Mouse (Mus musculus): ENCODE data around the gene Arhgap45. TPM values are rescaled to one million over a fixed set of nuclear protein-coding genes. Genes with fewer than 3 reads are reported as not detected.

Arhgap45 gene
- total and polyA plus RNA-seq, 3 experiments = 3.5 to 16.6 (median 5.1) TPM

- Histone ChIP-seq H3K4me1 (ENCODE audit: control insufficient read depth, insufficient read depth, low read length) (no peaks in the 10 kb centered on the region), H3K36me3 (ENCODE audit: control insufficient read depth, insufficient read depth, low read length) (no peaks in the 10 kb centered on the region), H3K27ac (no peak overlapping the region), H3K79me2 (replicated peaks; ENCODE audit: control insufficient read depth, insufficient read depth, low read length) (no peaks in the 10 kb centered on the region), H3K27me3 (ENCODE audit: control insufficient read depth, insufficient read depth, low read length) (peaks cover 7% of the 10 kb centered on the region), H3K9ac (ENCODE audit: low read depth, low read length) (no peak overlapping the region), H3K4me3 (no peak overlapping the region)
- TF ChIP-seq POLR2A (IDR thresholded peaks at IDR 0.05; ENCODE audit: insufficient read depth, low read depth, low read length) = no peak
- TF ChIP-seq CTCF (IDR thresholded peaks at IDR 0.05) = no peak
- TF ChIP-seq EP300 (IDR thresholded peaks at IDR 0.05; ENCODE audit: insufficient read depth, low read depth, low read length) = no peak
- intact Hi-C loops (cut with DNase I) = no loop called here
- WGBS = 25% methylated on average over 14 of the region's 14 CpGs
- DNase-seq = peak in 1 of 2 experiments; percentile 48
These were observed 43.6 kb upstream of the Arhgap45 start for GRCm38 (mm10) chr10:79972831-79973230.

GRCm38 (mm10) chr10:79974087-79974486 lies 42.4 kb upstream of the Arhgap45 start:
- 87% methylated on average over 21 of the region's 21 CpGs for WGBS
- TF ChIP-seq POLR2A (IDR thresholded peaks at IDR 0.05; ENCODE audit: insufficient read depth, low read depth, low read length) (no peak), EP300 (IDR thresholded peaks at IDR 0.05; ENCODE audit: insufficient read depth, low read depth, low read length) (no peak), CTCF (IDR thresholded peaks at IDR 0.05) (no peak)
- DNase-seq = no peak
- Histone ChIP-seq H3K4me3 (no peak overlapping the region), H3K79me2 (replicated peaks; ENCODE audit: control insufficient read depth, insufficient read depth, low read length) (no peaks in the 10 kb centered on the region), H3K4me1 (ENCODE audit: control insufficient read depth, insufficient read depth, low read length) (no peaks in the 10 kb centered on the region), H3K36me3 (ENCODE audit: control insufficient read depth, insufficient read depth, low read length) (no peaks in the 10 kb centered on the region), H3K9ac (ENCODE audit: low read depth, low read length) (no peak overlapping the region), H3K27ac (no peak overlapping the region), H3K27me3 (ENCODE audit: control insufficient read depth, insufficient read depth, low read length) (peaks cover 7% of the 10 kb centered on the region)
- intact Hi-C loops (cut with DNase I) = no loop called here

GRCm38 (mm10) chr10:79974668-79975067 lies 41.8 kb upstream of the Arhgap45 start:
- no peak overlapping the region for H3K9ac ChIP-seq (ENCODE audit: low read depth, low read length)
- WGBS = 83% methylated on average over 8 of the region's 8 CpGs
- H3K27ac ChIP-seq = no peak overlapping the region
- H3K27me3 ChIP-seq (ENCODE audit: control insufficient read depth, insufficient read depth, low read length) = peaks cover 7% of the 10 kb centered on the region
- intact Hi-C loops (cut with DNase I) = no loop called here
- H3K4me1 ChIP-seq (ENCODE audit: control insufficient read depth, insufficient read depth, low read length) = no peaks in the 10 kb centered on the region
- H3K79me2 ChIP-seq (replicated peaks; ENCODE audit: control insufficient read depth, insufficient read depth, low read length) = no peaks in the 10 kb centered on the region
- no peaks in the 10 kb centered on the region for H3K36me3 ChIP-seq (ENCODE audit: control insufficient read depth, insufficient read depth, low read length)
- TF ChIP-seq EP300 (IDR thresholded peaks at IDR 0.05; ENCODE audit: insufficient read depth, low read depth, low read length) (no peak), POLR2A (IDR thresholded peaks at IDR 0.05; ENCODE audit: insufficient read depth, low read depth, low read length) (no peak), CTCF (IDR thresholded peaks at IDR 0.05) (no peak)
- H3K4me3 ChIP-seq = no peak overlapping the region
- DNase-seq = no peak

GRCm38 (mm10) chr10:79976071-79976721 lies 40.3 kb upstream of the Arhgap45 start:
- H3K4me3 ChIP-seq = no peak overlapping the region
- no peaks in the 10 kb centered on the region for H3K36me3 ChIP-seq (ENCODE audit: control insufficient read depth, insufficient read depth, low read length)
- H3K4me1 ChIP-seq (ENCODE audit: control insufficient read depth, insufficient read depth, low read length) = no peaks in the 10 kb centered on the region; the same call in 1 of the 2 replicates
- intact Hi-C loops (cut with DNase I) = no loop called here
- TF ChIP-seq CTCF (IDR thresholded peaks at IDR 0.05) = no peak
- no peak for TF ChIP-seq EP300 (IDR thresholded peaks at IDR 0.05; ENCODE audit: insufficient read depth, low read depth, low read length)
- TF ChIP-seq POLR2A (IDR thresholded peaks at IDR 0.05; ENCODE audit: insufficient read depth, low read depth, low read length) = no peak
- no peak overlapping the region for H3K27ac ChIP-seq
- H3K9ac ChIP-seq (ENCODE audit: low read depth, low read length) = no peak overlapping the region
- WGBS = 88% methylated on average over 28 of the region's 28 CpGs
- H3K79me2 ChIP-seq (replicated peaks; ENCODE audit: control insufficient read depth, insufficient read depth, low read length) = no peaks in the 10 kb centered on the region
- H3K27me3 ChIP-seq (ENCODE audit: control insufficient read depth, insufficient read depth, low read length) = no peaks in the 10 kb centered on the region
- no peak for DNase-seq

- intact Hi-C loops (cut with DNase I) = no loop called here
- no peak for TF ChIP-seq POLR2A (IDR thresholded peaks at IDR 0.05; ENCODE audit: insufficient read depth, low read depth, low read length)
- no peak for TF ChIP-seq CTCF (IDR thresholded peaks at IDR 0.05)
- TF ChIP-seq EP300 (IDR thresholded peaks at IDR 0.05; ENCODE audit: insufficient read depth, low read depth, low read length) = no peak
- no peaks in the 10 kb centered on the region for H3K36me3 ChIP-seq (ENCODE audit: control insufficient read depth, insufficient read depth, low read length)
- H3K79me2 ChIP-seq (replicated peaks; ENCODE audit: control insufficient read depth, insufficient read depth, low read length) = 0 out of 2 replicates have a peak, but pooled peaks cover 3% of the 10 kb centered on the region
- H3K9ac ChIP-seq (ENCODE audit: low read depth, low read length) = no peak overlapping the region
- H3K27ac ChIP-seq = no peak overlapping the region
- H3K4me1 ChIP-seq (ENCODE audit: control insufficient read depth, insufficient read depth, low read length) = no peaks in the 10 kb centered on the region; the same call in 1 of the 2 replicates
- DNase-seq = no peak
- H3K4me3 ChIP-seq = no peak overlapping the region
- WGBS = 86% methylated on average over 36 of the region's 36 CpGs
- no peaks in the 10 kb centered on the region for H3K27me3 ChIP-seq (ENCODE audit: control insufficient read depth, insufficient read depth, low read length)
These were observed 39.7 kb upstream of the Arhgap45 start for GRCm38 (mm10) chr10:79976722-79977107.

DNA sequence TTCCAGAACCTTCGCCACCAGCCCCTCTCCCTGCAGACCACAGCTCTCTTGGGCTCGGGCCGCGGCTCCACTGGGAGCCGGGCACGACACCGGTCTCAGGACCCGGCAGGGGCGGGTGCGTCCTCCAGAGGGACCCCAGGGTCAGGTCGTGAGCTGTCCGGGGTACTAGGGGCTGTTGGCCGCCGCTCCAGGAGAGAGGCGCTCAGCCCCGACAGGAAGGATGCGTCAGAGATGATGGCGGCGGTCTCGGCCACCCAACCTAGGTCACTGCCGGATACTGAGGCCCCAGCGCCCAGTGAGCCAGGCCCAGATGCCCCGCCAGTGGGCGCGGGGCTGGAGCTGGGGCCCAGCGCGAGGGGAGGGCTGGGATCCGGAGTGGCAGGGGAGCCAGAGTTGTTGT lies 39.1 kb upstream of the Arhgap45 start:
- DNase-seq = no peak
- 0 out of 2 replicates have a peak, but pooled peaks cover 3% of the 10 kb centered on the region for H3K79me2 ChIP-seq (replicated peaks; ENCODE audit: control insufficient read depth, insufficient read depth, low read length)
- no peak overlapping the region for H3K27ac ChIP-seq
- no peak overlapping the region for H3K4me3 ChIP-seq
- no peaks in the 10 kb centered on the region for H3K27me3 ChIP-seq (ENCODE audit: control insufficient read depth, insufficient read depth, low read length)
- 87% methylated on average over 28 of the region's 28 CpGs for WGBS
- TF ChIP-seq CTCF (IDR thresholded peaks at IDR 0.05) (no peak), POLR2A (IDR thresholded peaks at IDR 0.05; ENCODE audit: insufficient read depth, low read depth, low read length) (no peak), EP300 (IDR thresholded peaks at IDR 0.05; ENCODE audit: insufficient read depth, low read depth, low read length) (no peak)
- intact Hi-C loops (cut with DNase I) = no loop called here
- H3K36me3 ChIP-seq (ENCODE audit: control insufficient read depth, insufficient read depth, low read length) = no peaks in the 10 kb centered on the region
- H3K4me1 ChIP-seq (ENCODE audit: control insufficient read depth, insufficient read depth, low read length) = no peaks in the 10 kb centered on the region; the same call in 1 of the 2 replicates
- no peak overlapping the region for H3K9ac ChIP-seq (ENCODE audit: low read depth, low read length)

Data from heart, adult 2 months (tissue).